Mouse (Mus musculus): ENCODE data around the gene Smad1.

Smad1 gene

DNA sequence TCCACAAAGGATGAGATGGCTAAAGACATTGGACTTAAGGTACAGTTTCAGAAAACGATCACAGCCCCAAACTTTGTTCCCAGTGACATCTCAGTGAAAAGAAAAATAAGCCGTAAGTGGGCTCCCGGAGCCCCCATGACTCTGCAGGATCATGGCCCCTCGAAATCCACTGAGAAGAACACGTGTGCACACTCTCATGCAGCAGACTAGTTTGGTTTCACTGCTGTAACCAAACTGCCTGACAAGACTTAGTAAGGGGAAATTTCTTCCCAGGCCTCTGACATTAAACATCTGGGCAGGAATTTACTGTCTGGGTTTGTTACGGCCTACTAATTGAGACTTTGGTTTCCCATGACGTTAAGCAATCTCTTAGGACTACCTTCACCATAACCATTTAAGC, 45.3 kb downstream of the Smad1 start:
- DNase-seq (ENCODE audit: low spot score), result no peak

DNA sequence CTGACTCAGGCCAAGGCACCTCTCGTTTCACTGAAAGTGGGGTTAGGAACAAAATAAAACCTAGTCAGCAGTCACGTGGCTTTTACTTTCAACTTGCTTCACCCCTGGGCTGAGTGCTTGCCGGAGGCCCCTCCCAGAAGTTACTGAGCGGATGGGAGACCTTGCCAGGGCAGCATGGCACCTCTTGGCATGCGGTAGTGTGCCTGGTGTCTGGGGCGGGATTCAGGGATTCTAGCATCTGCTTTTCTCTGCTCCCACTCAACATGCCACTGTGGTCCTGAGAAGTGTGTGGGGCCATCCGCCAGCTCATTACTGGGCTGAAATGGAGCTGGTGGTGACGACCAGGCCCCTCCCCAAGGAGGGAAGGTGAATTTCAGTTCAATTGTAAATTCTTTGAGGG, 47.4 kb downstream of the Smad1 start:
- DNase-seq (ENCODE audit: low spot score), result no peak

DNA sequence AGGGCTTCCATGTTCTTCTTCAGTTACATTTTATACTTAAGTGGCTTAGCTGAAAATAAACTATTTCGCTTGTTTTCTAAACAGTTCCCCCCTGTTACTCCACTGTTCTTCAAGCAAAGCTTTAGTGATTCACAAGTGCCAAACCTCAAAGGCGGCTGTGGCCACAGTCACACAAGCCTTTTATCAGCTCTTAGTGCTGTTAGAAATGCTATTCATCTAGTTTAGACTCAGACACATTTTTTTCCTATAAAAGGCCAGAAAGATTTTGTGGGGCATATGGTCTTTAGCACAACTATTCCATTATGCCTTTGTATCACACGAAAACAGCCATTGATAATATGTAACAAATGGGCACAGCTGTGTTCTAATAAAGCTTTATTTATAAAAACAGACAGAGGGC, 48.5 kb downstream of the Smad1 start:
- DNase-seq (ENCODE audit: low spot score), result no peak

DNA sequence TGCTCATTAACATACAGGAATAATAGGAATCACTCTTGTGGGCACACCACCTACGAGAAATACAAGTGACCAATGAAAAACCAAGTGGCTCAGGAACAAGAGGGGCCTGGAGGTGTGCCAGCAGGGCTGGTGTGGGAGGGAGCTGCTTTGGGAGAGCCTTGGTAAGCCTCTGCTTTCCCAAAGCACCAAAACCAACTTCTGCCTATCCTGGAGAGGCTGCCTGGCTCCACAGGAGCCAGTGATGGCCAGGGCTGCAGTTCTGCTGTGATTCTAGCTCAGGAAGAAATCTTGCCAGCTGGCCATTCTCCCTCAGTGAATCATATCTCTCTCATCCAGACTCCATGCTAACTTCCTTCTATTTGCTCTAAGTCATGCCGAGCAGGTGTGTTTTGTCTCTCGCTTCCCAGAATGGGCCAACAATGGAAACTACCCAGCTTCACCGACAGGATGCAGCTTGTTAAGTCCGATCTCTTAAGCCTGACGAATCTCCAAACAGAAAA, 49.2 kb downstream of the Smad1 start:
- DNase-seq (ENCODE audit: low spot score), result peak; percentile 43

DNA sequence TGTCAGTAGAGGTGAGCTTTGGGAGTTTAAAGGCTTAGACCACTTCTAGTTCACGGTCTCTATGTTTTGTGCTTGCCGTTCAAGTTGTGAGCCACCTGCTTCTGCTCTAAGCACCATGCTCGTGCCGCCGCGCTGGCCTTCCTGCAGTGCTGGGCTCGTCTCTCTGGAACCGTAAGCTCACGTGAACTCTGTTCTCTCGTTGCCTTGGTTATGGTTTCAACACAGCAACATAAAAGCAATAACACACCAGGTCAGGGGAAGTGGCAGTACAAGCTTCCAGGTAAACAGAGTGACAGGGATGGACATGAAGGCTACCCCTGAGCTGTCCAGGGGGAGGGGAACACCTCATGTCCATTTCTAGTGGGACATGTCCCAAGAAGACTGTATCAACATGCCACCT, 52.9 kb downstream of the Smad1 start:
- no peak for DNase-seq (ENCODE audit: low spot score)

DNA sequence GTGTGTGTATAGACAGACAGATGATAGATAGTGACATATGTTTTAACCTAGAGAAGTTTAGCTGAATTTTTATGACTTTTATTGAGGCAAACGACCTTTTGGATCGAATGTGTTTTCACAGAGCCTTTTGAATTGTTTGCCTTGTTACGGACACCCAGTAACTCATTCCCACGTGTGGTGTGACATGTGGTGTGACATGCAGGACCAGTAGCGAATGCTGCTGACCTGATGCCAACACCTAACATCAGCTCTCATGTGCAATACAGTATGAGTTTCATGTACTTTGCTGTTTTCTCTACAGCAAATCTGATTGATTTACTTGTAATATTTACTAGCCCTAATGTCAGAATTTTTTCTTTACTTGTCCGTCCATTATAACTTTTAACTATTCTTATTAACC, 53.5 kb downstream of the Smad1 start:
- no peak for DNase-seq (ENCODE audit: low spot score)

DNA sequence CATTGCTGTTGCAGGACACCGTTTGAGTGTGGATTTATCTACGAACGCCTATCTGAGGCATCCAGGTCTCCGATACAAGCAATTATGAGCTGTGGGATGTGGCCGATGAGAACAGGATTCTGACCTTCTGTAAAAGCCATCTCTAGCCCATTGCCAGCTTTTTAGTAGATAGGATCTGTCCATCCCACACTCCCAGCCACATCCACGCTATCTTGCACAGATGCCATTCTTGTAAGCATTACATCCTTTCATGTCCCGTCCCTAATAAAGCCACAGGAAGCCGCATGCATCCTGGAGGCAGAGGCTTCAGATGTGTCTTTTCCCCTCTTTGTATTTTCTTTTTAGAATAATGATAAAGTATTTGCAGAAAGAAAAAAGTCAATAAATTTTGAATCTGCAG, 58.1 kb downstream of the Smad1 start:
- no peak for DNase-seq (ENCODE audit: low spot score)

DNA sequence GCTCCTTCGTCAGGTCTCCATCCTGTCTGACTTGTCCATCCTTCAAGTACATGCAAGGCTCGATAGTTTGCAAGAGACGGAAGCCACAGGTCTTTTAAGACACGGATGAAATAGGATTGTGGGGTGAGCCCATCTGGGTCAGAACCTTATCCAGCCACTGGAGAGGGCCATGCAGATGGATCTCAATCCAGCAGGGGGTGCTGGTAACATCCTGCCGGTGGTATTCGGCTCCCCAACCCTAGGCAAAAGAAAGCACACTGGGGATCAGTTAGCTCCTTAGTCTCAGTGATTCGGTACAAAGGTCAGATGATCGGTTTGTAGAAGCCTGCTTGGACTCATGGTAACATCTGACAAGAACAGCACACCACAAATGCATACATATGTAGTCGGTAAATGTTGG, 59.8 kb downstream of the Smad1 start:
- no peak for DNase-seq (ENCODE audit: low spot score)

DNA sequence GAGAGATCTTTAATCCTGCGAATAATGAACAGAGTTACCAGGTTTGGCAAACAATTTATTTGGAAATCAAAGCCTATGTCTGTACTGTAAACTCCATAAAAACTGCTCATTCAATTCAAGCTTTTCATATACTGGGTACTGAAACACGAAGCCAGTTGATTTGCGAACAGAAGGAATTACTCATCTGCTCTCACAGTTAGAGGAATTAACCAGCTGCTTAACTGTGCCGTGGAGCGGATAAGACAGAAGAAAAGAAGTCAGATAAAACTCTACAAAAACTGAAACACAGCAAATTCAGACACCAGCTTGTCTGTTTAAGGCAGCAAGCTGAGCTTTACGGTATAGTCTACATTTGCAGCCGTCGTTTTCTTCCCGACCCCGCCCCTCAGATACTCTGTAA, 60.7 kb downstream of the Smad1 start:
- no peak for DNase-seq (ENCODE audit: low spot score)

DNA sequence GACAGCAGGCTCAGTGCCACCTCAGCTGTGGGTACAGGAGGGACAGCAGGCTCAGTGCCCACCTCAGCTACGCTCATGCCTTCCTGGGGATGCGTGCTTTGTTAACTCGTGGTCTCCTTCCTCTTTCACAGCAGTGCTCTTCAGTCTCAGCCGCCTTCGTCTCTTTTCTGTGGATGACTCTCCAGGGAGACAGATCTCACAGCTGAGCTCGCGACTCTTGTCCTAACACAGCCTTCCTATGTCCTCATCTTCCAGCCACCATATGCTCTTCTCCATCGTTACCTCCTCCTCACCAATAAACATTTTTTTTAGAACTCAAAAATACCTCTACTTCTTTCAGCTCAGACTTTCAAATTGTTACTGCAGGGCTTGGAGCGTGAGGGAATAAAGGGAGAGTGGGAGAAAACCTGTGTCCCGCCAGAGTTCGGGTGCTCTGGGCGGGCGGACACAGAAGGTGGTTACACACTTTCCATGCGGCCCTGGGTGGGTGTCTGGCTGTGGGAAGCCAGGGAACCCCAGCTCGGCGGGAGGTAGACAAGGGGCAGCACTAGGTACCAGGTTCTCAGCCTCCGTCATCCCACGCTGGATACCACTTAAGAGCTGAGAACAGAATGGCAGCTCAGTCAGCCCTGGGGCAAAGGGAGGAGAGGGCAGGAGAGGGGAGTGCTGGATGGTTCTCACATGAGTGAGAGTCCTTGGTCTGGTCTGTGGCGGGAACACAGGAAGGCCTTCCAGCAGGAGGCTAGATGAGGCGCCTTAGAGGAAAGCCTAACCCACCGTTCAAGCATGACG, 67.0 kb downstream of the Smad1 start:
- no peak for DNase-seq (ENCODE audit: low spot score)

DNA sequence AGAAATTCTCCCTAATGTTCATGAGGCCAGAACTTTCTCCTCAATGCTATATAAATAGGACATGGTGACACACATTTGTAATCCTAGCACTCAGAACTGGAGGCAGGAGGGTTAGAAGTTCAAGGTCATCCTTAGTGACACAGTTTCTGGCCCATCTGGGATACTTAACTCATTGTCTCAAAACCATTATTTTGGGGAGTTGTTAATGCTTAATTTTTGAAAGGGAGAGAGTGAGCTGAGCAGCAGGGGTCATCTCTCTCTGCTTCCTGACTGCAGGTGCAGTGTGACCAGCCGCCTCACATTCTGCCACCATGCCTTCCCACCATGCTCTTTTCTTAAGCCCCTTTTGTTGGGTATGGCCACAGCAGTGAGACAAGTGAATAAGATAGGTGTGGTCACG, 67.7 kb downstream of the Smad1 start:
- no peak for DNase-seq (ENCODE audit: low spot score)

DNA sequence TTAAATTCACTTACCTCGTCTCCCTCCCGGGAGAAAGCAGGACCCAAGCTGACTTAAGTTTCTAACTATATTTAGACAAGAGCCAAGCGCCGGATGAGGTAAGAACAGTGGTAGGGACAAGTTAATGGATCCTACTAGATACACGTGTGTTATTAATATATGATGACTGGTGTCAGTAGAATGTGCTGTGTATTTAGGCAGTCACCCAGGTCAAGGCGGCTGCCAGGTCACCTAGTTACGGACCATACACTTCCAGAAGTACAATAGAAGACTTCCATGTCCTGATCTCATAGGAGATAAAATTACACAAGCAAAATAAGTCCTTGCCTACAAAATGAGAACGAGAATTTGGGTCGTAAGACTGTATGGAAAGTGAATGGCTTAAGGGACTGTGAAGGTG, 68.3 kb downstream of the Smad1 start:
- DNase-seq (ENCODE audit: low spot score), result no peak

DNA sequence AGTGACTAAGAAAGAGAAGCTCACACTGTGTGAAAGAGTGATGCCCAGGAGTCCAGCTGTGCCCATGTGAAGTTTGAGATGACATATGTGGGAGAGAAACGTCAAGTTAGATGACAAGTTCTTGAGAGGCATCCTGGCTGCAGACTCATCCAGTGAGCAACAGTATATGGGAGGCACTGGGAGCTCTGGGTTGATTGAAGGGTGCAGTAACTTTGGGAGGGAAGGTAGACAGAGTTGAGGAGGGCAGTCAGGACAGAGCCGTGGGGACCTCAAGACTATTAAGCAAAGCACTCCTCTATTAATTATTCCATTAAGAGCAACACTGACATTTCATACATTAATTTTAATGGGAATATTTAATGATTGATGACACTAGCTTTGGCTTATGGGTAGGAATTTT, 69.6 kb downstream of the Smad1 start:
- DNase-seq (ENCODE audit: low spot score), result no peak

DNA sequence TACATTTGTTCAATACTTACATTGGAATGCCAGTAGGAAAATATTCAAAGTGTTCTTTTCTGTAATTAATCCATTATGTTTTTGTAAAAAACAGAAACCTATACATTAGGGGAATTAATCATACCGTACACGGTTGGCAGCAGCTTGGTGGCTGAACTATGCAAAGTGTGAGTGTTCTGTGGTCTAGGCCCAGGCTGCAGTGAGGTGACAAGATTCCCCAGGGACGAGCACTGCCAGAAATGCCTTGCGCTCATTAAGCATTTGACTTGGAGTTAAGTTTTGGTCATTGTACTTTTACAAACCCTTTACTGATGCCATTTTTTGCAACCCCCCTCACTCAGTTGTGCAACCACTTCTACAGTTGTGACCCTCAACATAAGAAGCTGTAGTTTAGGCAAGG, 70.1 kb downstream of the Smad1 start:
- DNase-seq (ENCODE audit: low spot score), result no peak

DNA sequence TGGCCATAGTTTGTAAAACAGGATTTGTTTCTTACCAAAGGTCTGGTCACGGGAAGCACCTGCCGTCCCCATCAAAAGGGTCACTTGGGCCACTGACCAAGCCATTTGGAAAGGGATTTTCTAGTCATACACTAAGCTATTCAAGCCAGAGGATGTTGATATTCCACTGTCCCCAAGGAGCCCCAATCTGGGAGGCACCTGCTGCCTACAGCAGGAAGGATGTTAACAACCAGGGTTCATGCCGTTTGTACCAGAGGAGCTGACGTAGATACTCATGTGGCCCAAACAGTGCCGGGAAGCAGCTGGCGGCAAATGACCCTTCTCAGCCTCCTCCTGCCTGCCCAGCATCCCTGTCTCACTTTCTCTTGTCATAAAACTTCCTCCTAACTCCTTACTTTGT, 73.8 kb downstream of the Smad1 start:
- DNase-seq (ENCODE audit: low spot score), result no peak

DNA sequence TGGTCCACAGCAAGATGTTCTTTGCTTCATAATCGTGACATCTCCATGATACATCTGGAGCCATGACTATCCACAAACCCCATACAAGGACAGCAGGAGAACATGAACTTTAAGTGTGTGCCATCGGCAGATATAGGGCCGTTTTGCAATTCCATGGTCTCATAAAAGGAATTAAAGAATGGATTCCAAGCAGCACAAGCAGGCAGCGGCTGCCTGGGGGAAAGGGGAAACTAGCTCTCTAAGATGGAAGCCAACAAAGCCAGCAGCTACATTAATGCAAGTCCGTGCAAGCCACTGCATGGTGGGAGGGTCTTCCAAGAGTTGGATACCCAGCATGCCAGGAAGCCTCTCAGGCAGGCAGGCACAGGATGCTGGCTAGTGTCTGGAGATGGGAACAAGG, 74.4 kb downstream of the Smad1 start:
- DNase-seq (ENCODE audit: low spot score), result no peak

DNA sequence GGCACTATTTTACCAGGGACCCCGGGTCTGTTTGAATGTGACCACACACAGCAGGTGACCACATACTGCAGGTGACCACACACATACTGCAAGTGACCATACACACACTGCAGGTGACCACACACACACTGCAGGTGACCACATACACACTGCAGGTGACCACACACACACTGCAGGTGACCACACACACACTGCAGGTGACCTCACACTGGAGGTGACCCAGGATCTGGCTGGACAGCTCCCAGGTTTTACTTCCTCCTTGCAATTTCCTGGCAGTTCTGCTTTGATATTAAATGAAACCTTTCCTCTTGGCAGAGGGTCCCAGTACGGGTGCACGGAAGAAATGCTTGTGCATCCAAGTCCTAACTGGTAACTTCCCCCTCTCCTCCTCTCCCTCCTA, 75.3 kb downstream of the Smad1 start:
- DNase-seq (ENCODE audit: low spot score), result no peak

DNA sequence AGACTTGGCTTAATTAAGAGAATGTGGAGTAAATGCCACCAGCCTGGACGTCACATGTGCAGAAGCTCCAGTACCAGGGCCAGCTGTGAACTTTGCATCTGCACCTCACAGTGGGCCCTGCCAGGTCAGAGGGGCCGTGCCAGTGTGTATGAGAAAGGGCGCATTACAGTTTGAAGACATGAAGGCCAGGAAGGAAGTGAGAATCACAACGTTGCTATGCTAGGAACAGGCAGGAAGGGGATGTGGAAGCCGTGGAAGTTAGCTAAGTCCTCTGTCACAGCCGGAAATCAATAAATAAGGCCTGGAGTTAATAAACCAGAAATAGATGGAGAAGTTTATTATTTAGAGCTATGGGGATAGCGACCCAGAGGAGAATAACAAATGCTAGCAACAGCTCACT, 76.2 kb downstream of the Smad1 start:
- no peak for DNase-seq (ENCODE audit: low spot score)

DNA sequence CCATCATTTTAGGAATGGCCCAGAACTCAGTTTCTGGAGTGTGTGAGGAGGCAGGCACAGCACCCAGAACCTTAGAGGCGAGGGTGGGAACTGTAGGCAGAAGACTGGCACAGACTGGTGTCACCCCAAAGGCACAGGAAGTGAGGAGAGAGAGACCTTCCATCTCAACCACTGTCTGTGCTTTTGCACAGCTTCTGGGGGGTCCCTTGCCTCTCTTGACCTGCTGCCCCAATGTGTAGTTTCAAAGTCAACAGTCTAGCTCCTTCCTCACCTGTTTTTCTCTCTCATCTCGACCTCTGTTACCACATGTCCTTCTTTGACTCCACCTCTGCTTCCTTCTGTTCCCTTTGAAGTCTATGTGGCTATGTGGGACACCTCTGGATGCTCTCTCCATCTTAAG, 88.5 kb downstream of the Smad1 start:
- no peak for DNase-seq (ENCODE audit: low spot score)

DNA sequence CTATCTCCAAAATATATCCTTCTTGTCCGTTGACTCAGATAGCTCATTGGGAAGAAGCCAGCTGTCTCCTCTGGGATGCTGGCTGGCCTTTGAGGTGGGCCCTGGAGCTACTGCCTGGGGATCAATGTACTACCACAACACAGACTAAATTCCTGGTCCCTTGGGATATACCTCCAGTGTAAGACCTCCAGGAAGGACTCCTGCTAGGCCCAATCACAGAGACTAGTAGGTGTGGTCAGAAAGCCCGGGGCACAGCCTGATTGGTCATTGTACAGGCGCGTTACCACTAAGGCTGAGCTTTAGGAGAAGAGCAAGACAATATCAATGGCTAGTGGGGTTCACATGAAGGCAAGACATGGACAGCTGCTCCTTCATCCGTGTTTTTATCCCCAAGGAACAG, 93.4 kb downstream of the Smad1 start:
- DNase-seq (ENCODE audit: low spot score), result no peak

DNA sequence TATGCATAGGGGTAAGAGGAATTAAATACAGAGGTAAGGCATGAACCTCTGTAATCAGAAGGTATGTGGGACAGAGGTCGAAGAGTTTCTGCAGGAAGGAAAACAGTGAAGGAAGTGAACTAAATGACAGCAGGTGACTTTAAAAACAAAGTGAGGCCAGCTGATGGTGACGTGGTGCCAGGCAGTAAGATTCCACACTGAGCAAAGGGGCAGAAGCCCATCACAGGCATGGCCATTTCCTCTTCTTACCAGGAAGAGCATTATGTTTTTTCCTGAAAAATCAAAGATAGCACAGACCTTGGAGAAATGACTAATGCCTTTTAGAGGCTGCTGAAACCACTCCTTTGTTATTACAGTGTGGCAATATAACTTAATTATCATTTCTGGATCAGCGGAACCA, 97.8 kb downstream of the Smad1 start:
- no peak for DNase-seq (ENCODE audit: low spot score)

DNA sequence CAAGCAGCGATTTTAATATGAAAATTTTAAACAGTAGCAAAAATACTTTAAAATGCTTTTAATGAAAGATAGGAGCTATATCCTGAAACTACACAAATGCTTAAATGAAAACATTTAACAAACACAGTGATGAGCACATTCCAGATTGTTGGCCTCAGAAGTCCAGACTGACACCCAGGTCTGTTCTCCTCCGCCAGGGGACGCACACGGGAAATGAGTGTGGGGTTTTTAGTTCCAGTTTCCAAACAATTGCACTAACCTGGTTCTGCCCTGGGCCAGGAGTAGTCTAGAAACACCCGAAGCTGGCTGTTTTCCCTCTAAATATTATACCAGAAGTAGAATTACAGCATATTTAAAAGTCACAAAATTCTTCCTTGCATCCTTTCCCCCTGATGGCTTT, 99.6 kb downstream of the Smad1 start:
- DNase-seq (ENCODE audit: low spot score), result no peak

DNA sequence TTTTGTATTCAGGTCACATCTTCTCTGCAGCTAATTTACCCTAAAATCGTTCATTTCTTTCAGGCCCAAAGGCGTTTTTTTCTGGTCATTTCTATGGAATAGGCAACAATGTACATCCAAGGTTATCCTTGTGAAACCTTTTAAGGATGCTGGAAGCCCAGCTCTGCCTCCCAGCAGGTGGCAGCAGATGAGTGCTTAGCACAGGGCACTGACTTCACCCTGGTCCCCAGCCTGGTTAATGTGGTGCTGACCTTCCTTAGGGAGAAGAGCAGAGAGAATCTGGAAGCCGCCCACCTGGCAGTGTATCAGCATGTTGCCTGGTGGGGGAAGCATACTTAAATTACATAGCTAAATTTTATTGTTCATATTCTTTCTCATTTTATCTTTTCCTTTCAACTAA, 101.6 kb downstream of the Smad1 start:
- DNase-seq (ENCODE audit: low spot score), result peak; percentile 41

DNA sequence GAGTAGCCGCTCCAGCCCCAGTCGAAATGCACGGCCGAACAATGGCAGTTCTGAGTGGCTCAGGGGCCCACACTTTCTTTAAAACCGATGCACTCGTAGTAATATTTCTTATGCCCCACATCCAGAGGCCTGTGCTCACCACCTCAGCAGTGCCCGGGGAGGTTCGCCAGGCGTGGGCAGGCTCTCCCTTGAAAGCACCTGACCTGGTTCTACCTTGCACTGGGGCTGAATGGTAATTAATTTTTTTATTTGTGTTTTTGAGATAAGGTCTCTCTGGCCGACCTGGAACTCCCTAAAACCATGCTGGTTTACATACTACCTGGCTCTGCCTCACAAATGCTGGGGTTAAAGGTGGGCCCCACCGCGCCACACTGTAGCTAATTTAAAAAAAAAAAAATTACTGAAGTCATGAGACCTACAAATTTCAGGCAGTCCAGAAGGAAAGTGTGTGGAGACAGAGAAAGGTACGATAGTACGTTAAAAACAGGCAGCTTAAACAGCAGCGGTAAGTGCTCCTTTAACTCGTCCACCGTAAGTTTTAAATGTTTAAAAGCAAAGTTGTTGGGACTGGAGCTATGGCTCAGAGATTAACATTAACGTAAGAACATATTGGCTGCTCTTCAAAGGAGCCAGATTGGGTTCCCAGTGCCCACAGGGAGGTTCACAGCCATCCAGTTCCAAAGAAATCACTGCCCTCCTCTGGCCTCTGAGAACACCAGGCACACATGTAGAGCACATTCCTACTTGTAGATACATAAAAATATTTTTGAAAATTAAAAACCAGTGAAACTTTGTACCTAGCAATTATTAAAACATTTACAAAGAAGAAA, 103.8 kb downstream of the Smad1 start:
- no peak for DNase-seq (ENCODE audit: low spot score)

Measured in testis, postnatal 14 days (tissue).